Mouse (Mus musculus) stomach, embryonic 16.5 days (tissue): Measurements from ENCODE around the gene C2cd2. TPM values are rescaled to one million over a fixed set of nuclear protein-coding genes. Genes with fewer than 3 reads are reported as not detected.
A peak's percentile ranks its signal among the peaks of the same experiment; 100 is the strongest.

ENCODE experiments used
- ATAC-seq: fragments of 200-750 bp; cut with Nextera tagmentation; 2 replicates; pipeline ENCODE4 v1.8.0; 2017; ENCODE audit warnings: moderate number of reproducible peaks, moderate TSS enrichment; ENCODE audit not compliant: insufficient read depth, low FRiP score
- H3K27ac ChIP-seq: fragments of 300-500 bp; sonication (generic); 2 replicates; pipeline ENCODE4 v1.5.1; 2014; ENCODE audit warnings: low read length
- H3K27me3 ChIP-seq: fragments of 300-500 bp; sonication (generic); 2 replicates; pipeline ENCODE4 v1.6.1; 2014; ENCODE audit warnings: low read length, control low read depth, mixed read lengths; ENCODE audit not compliant: control insufficient read depth, insufficient read depth
- H3K36me3 ChIP-seq: fragments of 300-500 bp; sonication (generic); 2 replicates; pipeline ENCODE4 v1.6.1; 2014; ENCODE audit warnings: low read length; ENCODE audit not compliant: control insufficient read depth, insufficient read depth
- H3K4me1 ChIP-seq: fragments of 300-500 bp; sonication (generic); 2 replicates; pipeline ENCODE4 v1.6.1; 2014; ENCODE audit warnings: low read length, control low read depth, mixed read lengths; ENCODE audit not compliant: control insufficient read depth, insufficient read depth
- H3K4me2 ChIP-seq: fragments of 300-500 bp; sonication (generic); 2 replicates; pipeline ENCODE4 v1.6.1; 2014; ENCODE audit warnings: low read depth, low read length, mixed read lengths
- H3K4me3 ChIP-seq: fragments of 300-500 bp; sonication (generic); replicated peaks from 2 replicates; pipeline ENCODE4 v1.5.1; 2014; ENCODE audit warnings: mild to moderate bottlenecking, low read length
- H3K9ac ChIP-seq: fragments of 300-500 bp; sonication (generic); 2 replicates; pipeline ENCODE4 v1.6.1; 2014; ENCODE audit warnings: low read length
- H3K9me3 ChIP-seq: fragments of 300-500 bp; sonication (generic); replicated peaks from 2 replicates; pipeline ENCODE4 v1.6.1; 2016; ENCODE audit warnings: low read length, control low read depth; ENCODE audit not compliant: control insufficient read depth
- WGBS: fragments of 180-500 bp; shearing (Covaris S2); extraction: QIAGEN DNeasy Blood & Tissue Kit; methylation state at CpG from one replicate; pipeline ENCODE4 v1.1.7; 2014; 5-methylcytosine and 5-hydroxymethylcytosine counted together
- polyA plus RNA-seq: library from polyadenylated mRNA; unstranded; fragments of >200 nt; fragmentation: Nextera tagmentation; extraction: Ambion mirVana; gene quantifications from 2 replicates; pipeline ENCODE4 v1.2.1, GENCODE M21; 2015

C2cd2 gene
- polyA plus RNA-seq, 1 experiment from 2014 or later = 13.4 TPM

DNA sequence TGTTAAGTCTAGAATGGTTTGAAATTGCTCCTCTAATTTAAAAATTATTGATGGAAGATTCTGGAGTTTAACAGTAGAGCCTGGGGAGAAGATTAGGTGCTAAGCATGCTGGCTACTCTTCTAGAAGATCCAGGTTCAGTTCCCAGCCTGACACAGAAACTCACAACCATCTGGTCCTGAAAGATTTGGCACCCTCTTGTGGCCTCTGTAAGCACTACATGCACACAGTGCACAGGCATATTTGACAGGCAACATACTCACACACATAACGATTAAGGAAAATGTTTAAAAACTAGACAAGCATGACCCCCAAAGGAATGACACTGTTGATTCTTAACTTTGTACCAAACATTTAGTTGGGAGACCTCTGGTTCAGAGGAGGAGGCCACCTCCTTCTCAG is 83.3 kb downstream of the C2cd2 start:
- WGBS = 87% methylated on average over 1 of the region's 1 CpGs
- no peak for ATAC-seq
- Histone ChIP-seq H3K27ac (no peak overlapping the region), H3K4me3 (no peak overlapping the region), H3K9ac (no peak overlapping the region), H3K9me3 (no peaks in the 10 kb centered on the region), H3K4me2 (no peak overlapping the region), H3K4me1 (no peaks in the 10 kb centered on the region), H3K36me3 (peaks cover under 1% of the 10 kb centered on the region), H3K27me3 (no peaks in the 10 kb centered on the region)

DNA sequence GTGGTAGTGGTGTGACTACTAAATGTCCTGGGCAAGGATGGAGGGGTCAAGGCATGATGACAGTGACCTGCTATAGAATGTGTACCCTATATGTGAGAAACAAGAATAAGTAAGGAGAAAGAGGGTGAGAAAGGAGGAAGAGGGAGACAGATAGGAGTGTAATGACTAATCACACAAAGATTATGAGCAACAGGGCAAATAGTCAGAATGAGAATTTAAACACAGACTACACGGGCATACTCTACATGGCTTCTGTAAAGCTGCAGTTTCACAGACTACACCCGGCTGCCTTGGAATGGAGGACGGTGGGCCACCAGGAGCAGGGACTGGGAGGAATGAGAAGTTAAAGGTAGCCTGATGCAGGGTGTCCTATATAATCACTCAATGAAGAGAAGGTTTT is 84.9 kb downstream of the C2cd2 start:
- H3K27ac ChIP-seq = no peak overlapping the region
- no peak for ATAC-seq
- 83% methylated on average over 3 of the region's 3 CpGs for WGBS

DNA sequence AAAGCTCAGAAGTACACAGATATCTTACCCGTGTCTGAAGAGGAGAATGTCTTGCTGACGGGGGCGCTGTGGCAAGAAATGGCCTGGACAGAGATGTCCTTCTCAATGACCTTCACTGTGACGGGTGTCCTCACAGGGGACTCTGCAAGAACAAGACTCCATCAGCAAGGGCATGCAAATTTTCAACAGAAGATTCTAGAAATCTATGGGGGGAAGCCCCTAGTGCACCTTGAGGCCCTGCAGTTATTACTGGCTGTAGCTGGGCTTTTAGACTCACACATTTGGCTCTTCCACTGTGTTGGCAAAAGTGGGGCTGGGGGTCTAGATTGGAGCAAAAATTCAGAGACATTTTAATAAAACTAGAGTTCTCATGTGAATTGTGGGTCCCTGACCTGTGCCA is 87.3 kb downstream of the C2cd2 start:
- Histone ChIP-seq H3K4me2 (no peak overlapping the region), H3K9me3 (no peaks in the 10 kb centered on the region), H3K9ac (no peak overlapping the region), H3K27ac (no peak overlapping the region), H3K4me3 (no peak overlapping the region), H3K36me3 (no peaks in the 10 kb centered on the region; the same call in 1 of the 2 replicates), H3K27me3 (no peaks in the 10 kb centered on the region), H3K4me1 (no peaks in the 10 kb centered on the region)
- ATAC-seq = no peak
- WGBS = 87% methylated on average over 4 of the region's 4 CpGs

More for the DNA sequence above, 84.9 kb downstream of the C2cd2 start:
- no peaks in the 10 kb centered on the region for H3K27me3 ChIP-seq
- H3K9ac ChIP-seq = no peak overlapping the region
- no peaks in the 10 kb centered on the region; the same call in none of the 2 replicates for H3K36me3 ChIP-seq
- H3K4me2 ChIP-seq = no peak overlapping the region
- no peaks in the 10 kb centered on the region for H3K4me1 ChIP-seq
- H3K9me3 ChIP-seq = no peaks in the 10 kb centered on the region
- H3K4me3 ChIP-seq = no peak overlapping the region

DNA sequence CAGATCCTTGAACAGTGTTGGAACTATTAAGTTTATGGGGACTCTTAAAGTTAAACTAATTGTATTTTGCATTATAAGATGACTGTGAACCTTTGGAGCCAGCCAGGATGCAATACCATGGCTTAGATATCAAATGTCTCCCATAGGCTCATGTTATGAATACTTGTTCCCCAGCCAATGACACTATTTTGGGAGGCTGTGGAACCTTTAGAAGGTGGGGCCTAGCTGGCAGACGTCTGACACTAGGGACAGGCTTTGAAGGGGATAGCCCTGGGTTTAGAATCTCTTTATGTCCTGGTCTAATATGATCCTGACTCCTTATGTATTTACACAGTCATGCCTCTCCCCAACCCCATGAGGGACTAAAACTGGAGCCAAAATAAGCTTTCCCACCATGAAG is 88.0 kb downstream of the C2cd2 start:
- ATAC-seq = no peak
- H3K4me1 ChIP-seq = no peaks in the 10 kb centered on the region
- H3K27ac ChIP-seq = no peak overlapping the region
- no peak overlapping the region for H3K4me3 ChIP-seq
- H3K9me3 ChIP-seq = no peaks in the 10 kb centered on the region
- H3K27me3 ChIP-seq = no peaks in the 10 kb centered on the region
- no peak overlapping the region for H3K4me2 ChIP-seq
- H3K36me3 ChIP-seq = no peaks in the 10 kb centered on the region; the same call in 1 of the 2 replicates
- H3K9ac ChIP-seq = no peak overlapping the region
- 59% methylated on average over 1 of the region's 1 CpGs for WGBS

DNA sequence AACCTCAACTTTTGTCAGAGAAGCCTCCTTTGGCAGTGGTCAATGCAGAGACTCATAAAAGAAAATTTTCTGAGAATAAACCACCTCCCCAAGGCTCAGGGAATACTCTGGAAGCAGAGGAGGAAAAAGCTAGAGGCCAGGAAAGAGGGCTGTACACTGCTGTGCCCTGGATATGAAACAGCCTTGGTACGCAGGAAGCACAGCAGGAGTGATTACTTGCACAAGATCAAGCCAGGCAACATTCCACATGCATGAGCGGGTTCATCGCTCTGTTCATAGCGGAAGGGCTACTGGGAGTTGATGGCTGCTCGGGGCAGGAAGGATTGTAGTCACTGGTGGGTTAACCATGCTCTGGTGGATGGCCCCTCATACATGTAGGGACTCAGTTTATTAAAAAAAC is 89.7 kb downstream of the C2cd2 start:
- Histone ChIP-seq H3K4me1 (no peaks in the 10 kb centered on the region), H3K9ac (no peak overlapping the region), H3K9me3 (no peaks in the 10 kb centered on the region), H3K27me3 (no peaks in the 10 kb centered on the region), H3K4me3 (no peak overlapping the region), H3K27ac (no peak overlapping the region), H3K4me2 (no peak overlapping the region), H3K36me3 (no peaks in the 10 kb centered on the region; the same call in 1 of the 2 replicates)
- no peak for ATAC-seq
- WGBS = 75% methylated on average over 5 of the region's 5 CpGs

DNA sequence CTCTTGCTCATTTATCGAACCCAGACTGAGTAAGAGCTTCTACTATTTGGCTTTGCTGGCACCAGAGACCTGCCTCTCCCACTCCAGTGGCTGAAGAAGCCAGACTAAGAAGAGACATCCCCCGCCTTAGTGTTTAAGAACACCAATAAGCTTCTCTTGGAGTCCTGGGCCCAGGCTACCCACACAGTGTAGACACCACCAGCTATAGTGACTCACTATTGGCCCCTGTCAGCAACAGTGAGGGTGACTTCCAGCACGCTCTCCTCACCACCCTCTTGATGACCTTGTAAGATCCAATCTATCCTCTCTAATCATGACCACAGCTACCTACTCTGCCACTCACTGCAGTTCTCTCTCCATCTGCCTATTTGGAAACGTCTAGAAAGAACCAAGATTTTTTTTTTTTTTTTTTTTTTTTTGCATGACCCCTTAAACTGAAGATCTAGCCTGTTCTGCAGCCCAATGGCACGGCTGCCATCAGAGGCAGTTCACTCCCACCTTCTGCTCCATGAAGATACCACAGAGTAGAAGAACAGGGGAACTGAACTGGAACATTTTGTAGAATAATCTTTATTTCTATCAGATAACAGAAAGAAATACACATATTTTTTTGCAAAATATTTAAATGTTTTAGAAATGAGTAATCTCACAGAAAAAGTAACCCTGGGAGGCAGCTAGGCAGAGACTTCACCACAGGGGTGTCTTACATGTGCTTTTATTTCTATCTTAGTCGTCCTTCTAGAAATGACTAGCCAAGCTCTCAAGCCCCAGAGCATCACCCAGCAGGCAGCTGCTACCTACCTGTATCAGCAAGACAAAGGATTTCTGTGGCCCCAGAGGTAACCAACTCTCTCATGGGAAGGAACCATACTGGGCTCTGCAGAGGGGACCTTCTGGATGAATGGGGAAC is 93.0 kb downstream of the C2cd2 start:
- H3K27me3 ChIP-seq = no peaks in the 10 kb centered on the region
- WGBS = 74% methylated on average over 6 of the region's 6 CpGs
- no peak overlapping the region for H3K4me3 ChIP-seq
- no peak overlapping the region for H3K4me2 ChIP-seq
- H3K36me3 ChIP-seq = peaks cover 5% of the 10 kb centered on the region
- no peaks in the 10 kb centered on the region for H3K4me1 ChIP-seq
- H3K9ac ChIP-seq = no peak overlapping the region
- no peaks in the 10 kb centered on the region for H3K9me3 ChIP-seq
- H3K27ac ChIP-seq = no peak overlapping the region
- no peak for ATAC-seq

DNA sequence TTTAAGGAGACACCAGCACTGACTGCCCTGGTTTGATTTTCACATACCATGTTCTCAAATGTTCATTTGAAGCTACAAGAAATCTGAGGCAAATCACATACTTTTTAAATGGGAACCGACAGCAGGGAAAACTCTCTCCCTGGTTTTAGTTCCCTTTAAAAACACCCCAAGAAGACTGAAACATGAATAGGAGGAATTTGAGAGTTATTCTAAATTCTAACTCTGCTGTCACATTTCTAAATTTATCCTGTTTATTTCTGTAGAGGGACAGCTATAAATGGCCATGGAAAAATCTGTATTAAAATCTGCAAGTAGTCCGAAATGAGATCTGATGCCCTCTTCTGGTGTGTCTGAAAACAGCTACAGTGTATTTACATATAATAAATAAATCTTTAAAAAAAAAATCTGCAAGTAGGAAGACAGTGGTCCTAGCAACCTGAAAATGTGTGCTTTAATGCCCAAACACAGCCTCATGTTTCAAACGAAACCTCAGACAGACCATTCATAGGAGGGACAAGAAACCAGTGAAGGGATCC is 98.4 kb downstream of the C2cd2 start:
- WGBS = 84% methylated on average over 3 of the region's 3 CpGs
- Histone ChIP-seq H3K4me3 (no peak overlapping the region), H3K36me3 (peaks cover 9% of the 10 kb centered on the region), H3K9ac (no peak overlapping the region), H3K9me3 (no peaks in the 10 kb centered on the region), H3K27me3 (no peaks in the 10 kb centered on the region), H3K4me1 (no peaks in the 10 kb centered on the region), H3K4me2 (no peak overlapping the region), H3K27ac (no peak overlapping the region)
- ATAC-seq = no peak

DNA sequence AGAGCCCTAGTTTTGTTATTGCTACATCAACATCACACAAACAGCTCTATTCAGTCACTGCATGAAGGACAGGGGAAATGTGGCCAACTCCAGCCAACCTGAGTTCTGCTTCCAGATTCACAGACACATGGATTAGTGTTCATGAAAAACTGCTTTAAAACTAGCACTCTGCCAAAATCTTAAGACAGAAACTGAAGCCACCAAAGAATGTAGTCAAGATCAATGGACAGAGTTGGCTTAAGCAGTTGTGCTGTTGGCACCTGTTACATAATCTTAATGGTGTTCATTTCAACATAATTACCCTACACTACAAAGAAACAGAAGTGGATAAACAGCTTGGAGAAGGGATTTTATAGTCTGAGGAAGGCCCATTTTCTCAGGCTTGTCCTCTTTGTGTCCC is 106.3 kb downstream of the C2cd2 start:
- no peak for ATAC-seq
- no peak overlapping the region for H3K27ac ChIP-seq

DNA sequence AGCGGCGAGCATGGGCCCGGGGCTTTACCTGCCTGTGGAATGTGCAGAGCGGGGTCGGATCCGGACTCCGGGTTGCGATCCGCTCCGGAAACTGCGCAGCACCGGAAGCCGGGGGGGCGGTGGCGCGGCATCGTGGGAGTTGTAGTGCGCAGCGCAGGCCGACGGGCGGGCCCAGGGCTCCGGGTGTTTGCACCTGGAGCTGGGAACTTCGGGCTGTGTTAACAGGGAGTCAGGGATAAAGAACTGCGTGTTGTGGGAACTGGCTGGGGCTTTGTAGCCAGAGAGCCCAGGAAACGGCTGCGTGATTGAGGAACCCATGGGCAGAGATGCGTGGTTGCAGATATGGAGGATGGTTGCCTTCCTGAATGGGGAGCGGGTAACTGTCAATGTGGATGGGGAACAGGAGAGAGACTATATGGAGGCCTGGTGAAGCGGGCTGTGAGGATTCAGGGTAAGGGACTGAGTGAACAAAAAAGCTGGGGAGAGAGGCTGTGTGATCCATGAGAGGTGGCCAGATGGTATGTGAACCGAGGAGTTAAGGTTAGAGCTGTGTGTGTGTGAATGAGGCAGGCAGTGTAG is 110.6 kb downstream of the C2cd2 start, which contains the start of gene Prdm15:
TSS of gene Prdm15 (minus strand) at position 110 of the 579 bp plus-strand sequence.
- H3K4me3 ChIP-seq = peak within 1 kb of the TSS; percentile 95
- peak within 1 kb of the TSS; percentile 71 for H3K4me2 ChIP-seq
- peak within 1 kb of the TSS; percentile 99 for H3K27ac ChIP-seq
- H3K9me3 ChIP-seq = no peaks in the 10 kb centered on the region
- peak; percentile 90 for ATAC-seq
- peaks cover 19% of the 10 kb centered on the region for H3K4me1 ChIP-seq
- no peaks in the 10 kb centered on the region for H3K27me3 ChIP-seq
- peak within 1 kb of the TSS; percentile 99 for H3K9ac ChIP-seq
- WGBS = 2% methylated on average over 31 of the region's 31 CpGs
- H3K36me3 ChIP-seq = no peaks in the 10 kb centered on the region

More for the DNA sequence above, 106.3 kb downstream of the C2cd2 start:
- no peaks in the 10 kb centered on the region for H3K36me3 ChIP-seq
- H3K9me3 ChIP-seq = no peaks in the 10 kb centered on the region
- H3K27me3 ChIP-seq = no peaks in the 10 kb centered on the region
- peaks cover 7% of the 10 kb centered on the region; the same call in 1 of the 2 replicates for H3K4me1 ChIP-seq
- H3K9ac ChIP-seq = no peak overlapping the region
- H3K4me2 ChIP-seq = no peak overlapping the region
- no peak overlapping the region for H3K4me3 ChIP-seq
